Mouse (Mus musculus) telencephalon, adult 2 months (tissue): ENCODE results near the gene Ror2.
A peak's percentile ranks its signal among the peaks of the same experiment; 100 is the strongest.
"Not testable (repeated sequence)": the region's sequence is repeated elsewhere in the genome, so short reads cannot be mapped to it uniquely, and the experiment has no call there.

Experiments
- DNase-seq: peaks from one replicate; pipeline ENCODE4 v3.0.0-alpha.2; 2011; ENCODE audit warnings: low read depth, low spot score

Gene Ror2

GRCm38 (mm10) chr13:53285756-53286361 lies at the start of gene Ror2:
Ror2 (minus strand) TSS chr13:53286124.
- no peak for DNase-seq

GRCm38 (mm10) chr13:53333769-53334168 lies 47.8 kb upstream of the Ror2 start:
- no peak for DNase-seq

GRCm38 (mm10) chr13:53330246-53330645 lies 44.3 kb upstream of the Ror2 start:
- no peak for DNase-seq

GRCm38 (mm10) chr13:53325531-53325930 lies 39.6 kb upstream of the Ror2 start:
- no peak for DNase-seq

DNA sequence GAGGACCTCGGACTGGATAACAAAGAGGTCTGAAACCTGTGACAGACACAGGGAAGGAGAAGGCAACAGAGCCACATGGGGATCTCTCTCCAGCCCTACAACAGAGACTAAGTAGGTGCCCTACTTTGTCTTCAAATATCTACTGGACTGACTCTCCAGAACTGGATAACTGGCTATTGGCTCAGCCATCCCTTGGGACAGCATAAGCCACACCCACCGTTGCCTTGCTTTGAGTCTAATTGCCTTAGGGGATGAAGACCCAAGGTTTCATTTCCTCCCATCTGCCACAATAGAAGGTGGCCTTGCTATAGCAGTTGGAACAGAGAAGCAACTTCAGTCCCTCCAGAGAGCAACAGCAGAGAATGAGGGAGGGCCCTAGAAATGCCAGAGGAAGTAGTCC lies 37.7 kb upstream of the Ror2 start:
- DNase-seq = no peak

DNA sequence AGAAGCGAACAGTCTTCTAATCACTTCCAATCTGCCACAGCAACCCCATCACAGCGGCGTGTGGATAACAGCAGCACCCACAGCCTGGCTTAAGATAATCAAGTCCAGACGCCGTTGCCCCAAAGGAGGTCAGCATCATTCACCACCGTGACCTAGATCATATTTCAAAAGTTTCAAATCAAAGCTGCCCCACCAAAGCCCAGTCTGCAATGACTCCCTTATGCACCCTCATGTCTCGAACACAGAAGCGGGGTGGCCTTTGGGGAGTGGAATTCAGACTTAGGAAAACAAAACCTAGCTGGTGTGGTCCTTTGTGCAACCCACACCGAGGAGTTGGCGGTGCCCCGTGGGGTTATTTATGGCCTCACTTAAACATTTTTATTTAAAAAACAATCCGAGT lies 35.0 kb upstream of the Ror2 start:
- DNase-seq = no peak

DNA sequence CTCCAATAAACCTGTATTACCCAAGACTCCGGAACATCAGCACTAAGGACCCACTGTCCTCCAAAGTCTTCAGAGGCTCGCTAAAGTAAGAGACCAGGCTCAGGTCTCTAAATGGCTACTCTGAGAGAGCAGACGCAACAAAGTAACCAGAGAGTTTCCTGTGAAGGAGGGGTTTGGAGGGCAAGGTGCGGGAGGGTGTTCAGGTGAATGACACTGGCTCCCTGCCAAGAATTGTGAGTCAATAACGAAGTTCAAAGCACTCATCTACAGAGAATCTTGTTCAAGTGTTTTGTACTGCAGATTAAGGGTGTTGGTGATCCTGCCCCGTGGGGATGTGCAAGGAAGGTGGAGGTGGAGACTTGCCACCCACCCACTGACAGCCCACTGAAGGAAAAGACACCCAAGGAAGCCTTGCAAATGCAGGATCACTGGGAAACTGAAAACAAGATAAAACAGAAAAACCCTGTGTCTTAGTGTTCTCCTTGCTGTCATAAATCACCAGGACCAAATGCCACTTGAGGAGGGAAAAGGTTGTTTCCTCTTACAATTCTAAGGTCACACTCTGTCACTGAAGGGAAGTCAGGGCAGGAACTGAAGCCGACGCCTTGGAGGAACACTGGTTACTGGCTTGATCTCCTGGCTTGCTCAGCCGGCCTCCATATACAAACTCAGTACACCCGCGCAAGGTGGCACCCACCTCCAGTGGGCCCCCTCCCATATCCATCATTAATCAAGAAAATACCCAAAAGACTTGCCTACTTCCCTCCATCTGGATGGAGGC lies 30.8 kb upstream of the Ror2 start:
- no peak for DNase-seq

DNA sequence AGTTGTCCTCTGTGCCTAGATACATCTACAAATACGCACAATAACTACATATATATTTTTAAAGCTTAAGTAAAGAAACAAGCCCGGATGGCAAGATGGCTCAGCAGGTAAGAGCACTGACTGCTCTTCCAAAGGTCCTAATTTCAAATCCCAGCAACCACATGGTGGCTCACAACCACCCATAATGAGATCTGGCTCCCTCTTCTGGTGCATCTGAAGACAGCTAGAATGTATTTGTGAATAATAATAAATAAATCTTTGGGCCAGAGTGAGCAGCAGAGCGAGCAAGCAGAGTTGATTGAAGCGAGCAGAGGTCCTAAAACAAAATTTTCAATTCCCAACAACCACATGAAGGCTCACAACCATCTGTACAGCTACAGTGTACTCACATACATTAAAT lies 29.8 kb upstream of the Ror2 start:
- DNase-seq = not testable (repeated sequence)

DNA sequence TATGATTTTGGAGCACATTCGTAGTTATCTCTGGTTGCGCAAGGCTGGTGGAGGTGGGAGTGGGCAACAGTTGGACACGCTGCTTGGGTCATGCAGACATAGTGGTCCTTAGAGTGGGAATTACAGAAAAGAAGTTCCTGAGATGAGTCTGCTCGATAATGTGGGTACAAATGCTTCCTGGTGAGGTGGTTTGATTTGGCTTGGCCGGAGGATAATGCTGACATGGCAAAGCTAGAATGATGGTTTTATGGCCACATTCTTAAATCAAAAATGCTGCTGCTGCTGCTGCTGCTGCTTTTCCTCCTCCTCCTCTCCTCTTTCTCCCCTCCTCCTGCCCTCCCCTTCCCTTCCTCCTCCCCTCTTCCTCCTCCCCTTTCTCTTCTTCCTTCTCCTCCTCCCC lies 24.5 kb upstream of the Ror2 start:
- DNase-seq = no peak

DNA sequence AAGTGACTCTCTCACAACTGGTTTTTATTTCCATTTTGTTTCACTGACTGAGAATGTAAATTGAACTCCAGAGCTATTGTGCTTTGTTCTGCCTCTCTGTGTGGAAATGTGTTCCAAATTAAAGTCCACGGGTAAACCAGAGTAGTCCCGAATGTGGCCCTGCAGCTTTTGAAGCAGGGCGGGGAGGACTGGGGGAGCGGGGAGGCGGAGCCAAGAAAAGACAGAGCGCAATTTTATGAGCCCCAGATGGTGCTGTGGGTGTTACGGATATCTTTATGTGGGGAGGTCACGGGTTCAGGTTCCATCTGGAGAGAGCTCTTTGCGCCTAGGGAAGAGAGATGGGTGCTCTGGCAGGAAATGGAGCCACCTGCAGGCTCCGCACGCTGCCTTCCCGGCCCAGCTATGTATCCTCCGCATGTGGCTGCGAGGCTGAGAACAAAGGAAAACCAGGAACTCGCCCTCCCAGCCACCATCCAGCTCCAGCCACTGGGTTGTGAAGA lies 23.8 kb upstream of the Ror2 start:
- peak; percentile 33 for DNase-seq

- no peak for DNase-seq
Observed at GRCm38 (mm10) chr13:53309148-53309547, 23.2 kb upstream of the Ror2 start.

GRCm38 (mm10) chr13:53306836-53307235 lies 20.9 kb upstream of the Ror2 start:
- no peak for DNase-seq

DNA sequence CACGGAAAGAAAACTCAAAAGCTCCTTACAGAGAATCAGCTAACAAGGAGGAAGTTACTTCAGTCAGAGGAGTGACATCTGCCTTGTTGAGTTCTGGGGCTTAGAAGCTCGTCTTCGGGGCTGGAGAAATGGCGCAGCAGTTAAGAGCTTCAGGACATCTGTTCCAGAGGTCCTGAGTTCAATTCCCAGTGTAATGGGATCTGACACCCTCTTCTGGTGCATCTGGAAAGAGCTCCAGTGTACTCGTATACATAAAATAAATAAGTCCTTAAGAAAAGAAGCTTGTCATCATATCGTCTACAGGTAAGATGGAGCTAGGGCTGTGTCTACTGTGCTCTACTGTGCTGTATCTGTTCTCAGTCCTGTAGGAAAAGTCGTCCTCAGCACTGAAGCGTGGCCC lies 19.3 kb upstream of the Ror2 start:
- DNase-seq = no peak

GRCm38 (mm10) chr13:53302688-53303087 lies 16.8 kb upstream of the Ror2 start:
- no peak for DNase-seq

DNA sequence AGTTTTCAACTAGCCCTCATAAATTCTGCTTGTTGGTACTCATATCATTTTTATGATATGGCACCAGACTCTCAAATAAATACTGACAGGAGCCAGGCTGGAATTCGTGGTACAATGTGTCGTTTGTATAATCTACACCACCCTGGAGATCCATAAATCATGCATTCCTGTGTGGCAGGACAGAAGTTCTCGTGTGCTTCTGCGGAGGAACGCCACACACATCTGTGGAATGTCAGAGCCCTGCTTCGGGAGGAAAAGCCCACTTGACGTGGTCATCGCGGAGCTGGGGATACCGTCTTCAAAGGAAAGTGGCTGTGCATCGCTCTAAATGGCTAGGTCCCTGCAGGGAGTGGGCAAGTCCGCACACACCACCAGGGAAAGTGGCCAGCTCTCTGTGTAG lies 7.1 kb upstream of the Ror2 start:
- DNase-seq = no peak

GRCm38 (mm10) chr13:53292244-53292643 lies 6.3 kb upstream of the Ror2 start:
- DNase-seq = no peak

GRCm38 (mm10) chr13:53285261-53285755 lies 616 bp downstream of the Ror2 start:
- DNase-seq = no peak

GRCm38 (mm10) chr13:53284740-53285191 lies 1.2 kb downstream of the Ror2 start:
- no peak for DNase-seq

GRCm38 (mm10) chr13:53281604-53282396 lies 4.1 kb downstream of the Ror2 start:
- DNase-seq = no peak

GRCm38 (mm10) chr13:53278908-53279307 lies 7.0 kb downstream of the Ror2 start:
- DNase-seq = no peak

GRCm38 (mm10) chr13:53276381-53276780 lies 9.5 kb downstream of the Ror2 start:
- DNase-seq = no peak

- DNase-seq = peak; percentile 27
Observed at GRCm38 (mm10) chr13:53275778-53276177, 10.1 kb downstream of the Ror2 start.
